Mouse (Mus musculus): Measurements from ENCODE around the gene Gm8879.
"Not testable (repeated sequence)": the region's sequence is repeated elsewhere in the genome, so short reads cannot be mapped to it uniquely, and the experiment has no call there.

The Gm8879 gene

DNA sequence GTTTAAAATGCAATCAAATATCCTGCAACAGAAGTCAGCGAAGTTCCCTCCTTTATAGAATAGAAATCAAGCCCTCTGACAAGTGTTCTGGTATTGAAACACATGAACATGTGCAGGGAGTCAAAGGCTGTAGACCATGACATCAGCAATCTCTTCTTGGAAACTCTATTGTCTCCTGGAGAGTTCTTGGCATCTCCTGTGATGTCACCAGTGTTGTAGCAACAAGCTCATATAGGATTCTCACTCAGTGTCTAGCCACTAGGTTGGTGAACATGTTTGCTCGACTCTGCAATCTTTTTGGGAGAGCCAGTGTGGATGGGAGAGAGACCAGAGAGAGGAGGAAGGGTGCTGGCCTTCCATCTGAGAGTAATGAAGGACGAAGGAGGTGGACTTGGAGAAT, at the start of gene Gm8879:
Gm8879 (plus strand) TSS at position 301 of the 400 bp plus-strand sequence.
- DNase-seq (ENCODE audit: low spot score): not testable (repeated sequence)

DNA sequence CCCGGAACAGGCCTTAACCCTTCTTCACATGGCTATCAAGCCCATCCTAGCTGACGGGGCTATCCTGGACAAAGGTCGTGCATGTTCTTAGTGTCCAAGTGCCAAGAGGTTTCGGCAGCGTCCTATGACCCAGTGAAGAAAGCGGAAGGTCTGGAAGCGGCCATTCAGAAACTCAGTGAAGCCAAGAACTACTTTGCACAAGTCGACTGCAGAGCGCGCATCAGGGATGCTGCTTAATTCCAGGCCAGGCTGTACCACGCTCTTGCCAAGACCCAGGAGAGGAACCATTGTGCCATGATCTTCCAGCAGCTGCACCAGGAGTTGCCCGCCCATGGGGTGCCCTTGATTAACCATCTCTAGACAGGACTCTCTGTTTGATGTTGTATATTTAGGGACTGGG, 10.6 kb downstream of the Gm8879 start:
- not testable (repeated sequence) for DNase-seq (ENCODE audit: low spot score)

Data from adipocyte (in vitro differentiated cells).